Mouse (Mus musculus): ENCODE data around the gene Icam4. TPM values are rescaled to one million over a fixed set of nuclear protein-coding genes. Genes with fewer than 3 reads are reported as not detected.

Icam4 gene
- polyA plus RNA-seq, 1 experiment from 2014 or later = 0.65 TPM

GRCm38 (mm10) chr9:21045235-21045634 lies 16.1 kb downstream of the Icam4 start:
- ATAC-seq (ENCODE audit: low read depth) (no peak), DNase-seq (ENCODE audit: low spot score) (no peak)
- H3K27me3 ChIP-seq (replicated peaks; ENCODE audit: control insufficient read depth, insufficient read depth, low read length) = peaks cover 2% of the 10 kb centered on the region; the same call in 1 of the 2 replicates
- WGBS = 73% methylated on average over 3 of the region's 3 CpGs
- H3K4me2 ChIP-seq (ENCODE audit: low read depth, low read length) = no peak overlapping the region
- H3K27ac ChIP-seq (replicated peaks; ENCODE audit: low read depth, low read length) = no peak overlapping the region
- no peaks in the 10 kb centered on the region for H3K36me3 ChIP-seq (ENCODE audit: control insufficient read depth, insufficient read depth, low read length)
- no peak overlapping the region for H3K4me3 ChIP-seq (ENCODE audit: low read depth, low read length)
- no peaks in the 10 kb centered on the region for H3K4me1 ChIP-seq (ENCODE audit: control insufficient read depth, insufficient read depth, low read length)
- no peaks in the 10 kb centered on the region for H3K9me3 ChIP-seq (ENCODE audit: control insufficient read depth, low read length)
- no peak overlapping the region for H3K9ac ChIP-seq (ENCODE audit: low read depth, low read length)

- WGBS = 66% methylated on average over 10 of the region's 10 CpGs
- ATAC-seq (ENCODE audit: low read depth) = no peak
- Histone ChIP-seq H3K4me1 (ENCODE audit: control insufficient read depth, insufficient read depth, low read length) (no peaks in the 10 kb centered on the region), H3K27ac (replicated peaks; ENCODE audit: low read depth, low read length) (no peak overlapping the region), H3K9me3 (ENCODE audit: control insufficient read depth, low read length) (no peaks in the 10 kb centered on the region), H3K27me3 (replicated peaks; ENCODE audit: control insufficient read depth, insufficient read depth, low read length) (no peaks in the 10 kb centered on the region), H3K4me2 (ENCODE audit: low read depth, low read length) (no peak overlapping the region), H3K4me3 (ENCODE audit: low read depth, low read length) (no peak overlapping the region), H3K9ac (ENCODE audit: low read depth, low read length) (no peak overlapping the region), H3K36me3 (ENCODE audit: control insufficient read depth, insufficient read depth, low read length) (no peaks in the 10 kb centered on the region)
- DNase-seq (ENCODE audit: low spot score) = no peak
These were observed 22.4 kb downstream of the Icam4 start for GRCm38 (mm10) chr9:21051578-21051977.

GRCm38 (mm10) chr9:21062928-21063327 lies 33.8 kb downstream of the Icam4 start:
- WGBS = 81% methylated on average over 2 of the region's 2 CpGs
- no peak overlapping the region for H3K27ac ChIP-seq (replicated peaks; ENCODE audit: low read depth, low read length)

GRCm38 (mm10) chr9:21067006-21067684 lies 38.0 kb downstream of the Icam4 start, which contains the start of gene Zglp1:
Gene Zglp1 (minus strand): TSS chr9:21067093.
- no peak for ATAC-seq (ENCODE audit: low read depth)
- no peak within 1 kb of the TSS for H3K27ac ChIP-seq (replicated peaks; ENCODE audit: low read depth, low read length)
- WGBS = 79% methylated on average over 25 of the region's 27 CpGs
- H3K4me2 ChIP-seq (ENCODE audit: low read depth, low read length) = no peak within 1 kb of the TSS
- no peaks in the 10 kb centered on the region for H3K9me3 ChIP-seq (ENCODE audit: control insufficient read depth, low read length)
- H3K4me3 ChIP-seq (ENCODE audit: low read depth, low read length) = no peak within 1 kb of the TSS
- H3K9ac ChIP-seq (ENCODE audit: low read depth, low read length) = no peak within 1 kb of the TSS
- H3K27me3 ChIP-seq (replicated peaks; ENCODE audit: control insufficient read depth, insufficient read depth, low read length) = no peaks in the 10 kb centered on the region
- H3K4me1 ChIP-seq (ENCODE audit: control insufficient read depth, insufficient read depth, low read length) = no peaks in the 10 kb centered on the region
- H3K36me3 ChIP-seq (ENCODE audit: control insufficient read depth, insufficient read depth, low read length) = peaks cover 62% of the 10 kb centered on the region
- DNase-seq (ENCODE audit: low spot score) = no peak

More at GRCm38 (mm10) chr9:21062928-21063327, 33.8 kb downstream of the Icam4 start:
- Histone ChIP-seq H3K36me3 (ENCODE audit: control insufficient read depth, insufficient read depth, low read length) (peaks cover 51% of the 10 kb centered on the region), H3K4me2 (ENCODE audit: low read depth, low read length) (no peak overlapping the region), H3K4me1 (ENCODE audit: control insufficient read depth, insufficient read depth, low read length) (no peaks in the 10 kb centered on the region), H3K4me3 (ENCODE audit: low read depth, low read length) (no peak overlapping the region), H3K27me3 (replicated peaks; ENCODE audit: control insufficient read depth, insufficient read depth, low read length) (no peaks in the 10 kb centered on the region), H3K9ac (ENCODE audit: low read depth, low read length) (no peak overlapping the region), H3K9me3 (ENCODE audit: control insufficient read depth, low read length) (no peaks in the 10 kb centered on the region)
- no peak for ATAC-seq (ENCODE audit: low read depth)
- DNase-seq (ENCODE audit: low spot score) = no peak

GRCm38 (mm10) chr9:21072641-21073040 lies 43.5 kb downstream of the Icam4 start:
- peak; percentile 4 for DNase-seq (ENCODE audit: low spot score)
- ATAC-seq (ENCODE audit: low read depth) = 0 out of 2 replicates have a peak, but pooled peaks have one; percentile 3
- 10% methylated on average over 4 of the region's 4 CpGs for WGBS

GRCm38 (mm10) chr9:21073044-21073840 lies 44.1 kb downstream of the Icam4 start, which contains the start of the genes Gm49373 and Fdx1l:
Gene Gm49373 (minus strand): TSS chr9:21073096.
Gene Fdx1l (minus strand): TSS chr9:21073614.
- ATAC-seq (ENCODE audit: low read depth) (peak; percentile 94), DNase-seq (ENCODE audit: low spot score) (peak; percentile 95)
- Histone ChIP-seq H3K4me2 (ENCODE audit: low read depth, low read length) (peak within 1 kb of the TSS; percentile 82), H3K27me3 (replicated peaks; ENCODE audit: control insufficient read depth, insufficient read depth, low read length) (no peaks in the 10 kb centered on the region), H3K27ac (replicated peaks; ENCODE audit: low read depth, low read length) (peak within 1 kb of the TSS; percentile 70), H3K36me3 (ENCODE audit: control insufficient read depth, insufficient read depth, low read length) (peaks cover 48% of the 10 kb centered on the region), H3K9me3 (ENCODE audit: control insufficient read depth, low read length) (no peaks in the 10 kb centered on the region), H3K4me3 (ENCODE audit: low read depth, low read length) (peak within 1 kb of the TSS; percentile 87), H3K4me1 (ENCODE audit: control insufficient read depth, insufficient read depth, low read length) (peaks cover 5% of the 10 kb centered on the region), H3K9ac (ENCODE audit: low read depth, low read length) (peak within 1 kb of the TSS; percentile 88)
- 3% methylated on average over 43 of the region's 58 CpGs for WGBS

More at GRCm38 (mm10) chr9:21072641-21073040, 43.5 kb downstream of the Icam4 start:
- Histone ChIP-seq H3K27ac (replicated peaks; ENCODE audit: low read depth, low read length) (no peak overlapping the region), H3K4me1 (ENCODE audit: control insufficient read depth, insufficient read depth, low read length) (peaks cover 5% of the 10 kb centered on the region), H3K4me3 (ENCODE audit: low read depth, low read length) (peak overlapping the region; percentile 87), H3K9ac (ENCODE audit: low read depth, low read length) (peak overlapping the region; percentile 88), H3K9me3 (ENCODE audit: control insufficient read depth, low read length) (no peaks in the 10 kb centered on the region), H3K4me2 (ENCODE audit: low read depth, low read length) (peak overlapping the region; percentile 82), H3K27me3 (replicated peaks; ENCODE audit: control insufficient read depth, insufficient read depth, low read length) (no peaks in the 10 kb centered on the region), H3K36me3 (ENCODE audit: control insufficient read depth, insufficient read depth, low read length) (peaks cover 48% of the 10 kb centered on the region)

- H3K4me2 ChIP-seq (ENCODE audit: low read depth, low read length) = no peak overlapping the region
- H3K27ac ChIP-seq (replicated peaks; ENCODE audit: low read depth, low read length) = peak overlapping the region; percentile 70
- WGBS = 85% methylated on average over 1 of the region's 1 CpGs
These were observed 45.0 kb downstream of the Icam4 start for GRCm38 (mm10) chr9:21074173-21074572.

GRCm38 (mm10) chr9:21075625-21076024 lies 46.5 kb downstream of the Icam4 start:
- no peak overlapping the region for H3K4me3 ChIP-seq (ENCODE audit: low read depth, low read length)
- peaks cover 5% of the 10 kb centered on the region for H3K4me1 ChIP-seq (ENCODE audit: control insufficient read depth, insufficient read depth, low read length)
- 78% methylated on average over 3 of the region's 3 CpGs for WGBS
- ATAC-seq (ENCODE audit: low read depth) (no peak), DNase-seq (ENCODE audit: low spot score) (no peak)
- H3K36me3 ChIP-seq (ENCODE audit: control insufficient read depth, insufficient read depth, low read length) = peaks cover 62% of the 10 kb centered on the region
- H3K27me3 ChIP-seq (replicated peaks; ENCODE audit: control insufficient read depth, insufficient read depth, low read length) = no peaks in the 10 kb centered on the region
- no peak overlapping the region for H3K9ac ChIP-seq (ENCODE audit: low read depth, low read length)
- no peak overlapping the region for H3K27ac ChIP-seq (replicated peaks; ENCODE audit: low read depth, low read length)
- no peak overlapping the region for H3K4me2 ChIP-seq (ENCODE audit: low read depth, low read length)
- no peaks in the 10 kb centered on the region for H3K9me3 ChIP-seq (ENCODE audit: control insufficient read depth, low read length)

More at GRCm38 (mm10) chr9:21074173-21074572, 45.0 kb downstream of the Icam4 start:
- Histone ChIP-seq H3K9ac (ENCODE audit: low read depth, low read length) (no peak overlapping the region), H3K9me3 (ENCODE audit: control insufficient read depth, low read length) (no peaks in the 10 kb centered on the region), H3K4me3 (ENCODE audit: low read depth, low read length) (no peak overlapping the region), H3K27me3 (replicated peaks; ENCODE audit: control insufficient read depth, insufficient read depth, low read length) (no peaks in the 10 kb centered on the region), H3K36me3 (ENCODE audit: control insufficient read depth, insufficient read depth, low read length) (peaks cover 53% of the 10 kb centered on the region), H3K4me1 (ENCODE audit: control insufficient read depth, insufficient read depth, low read length) (peaks cover 5% of the 10 kb centered on the region)
- DNase-seq (ENCODE audit: low spot score) (no peak), ATAC-seq (ENCODE audit: low read depth) (no peak)

Measured in embryonic facial prominence, embryonic 14.5 days (tissue).